In genomic region chr16:29434712-29435111, GRCm38 (mm10) we compare ENCODE assay signal across 9 mouse cellular contexts. TPM values are rescaled to one million over a fixed set of nuclear protein-coding genes. Genes with fewer than 3 reads are reported as not detected.
DNase-seq lines count a peak whose midpoint lies in the region; ATAC-seq and TF ChIP-seq lines count a peak whose summit lies in the region.
"Had no signal": no experiment of that assay in that cellular context is flagged by ENCODE, and none has a peak within 500 bp of the region (broad histone marks: within the 10 kb centered on the region; RNA-seq: fewer than 3 reads in every experiment).

No protein-coding gene starts in this region.

- H3K36me3 ChIP-seq in G1E (replicated peaks) = no peaks in the 10 kb centered on the region
- H3K36me3 ChIP-seq in splenic B cell, adult 2 months (ENCODE audit: control insufficient read depth, insufficient read depth, low read length, poor library complexity, severe bottlenecking) = no peaks in the 10 kb centered on the region
- H3K36me3 ChIP-seq: heart, embryonic 13.5 days had no signal

- H3K27me3 ChIP-seq in G1E (ENCODE audit: insufficient read depth, low read length) = no peaks in the 10 kb centered on the region
- no peaks in the 10 kb centered on the region for H3K27me3 ChIP-seq in splenic B cell, adult 2 months (ENCODE audit: control insufficient read depth, insufficient read depth, low read length, poor library complexity, severe bottlenecking)
- H3K27me3 ChIP-seq: heart, embryonic 13.5 days had no signal

- H3K9me3 ChIP-seq in G1E (replicated peaks) = no peaks in the 10 kb centered on the region
- H3K9me3 ChIP-seq: heart, embryonic 13.5 days had no signal

- H3K4me3 ChIP-seq in G1E (ENCODE audit: low read depth, low read length) = no peak overlapping the region
- no peak overlapping the region for H3K4me3 ChIP-seq in layer of hippocampus, adult 2 months
- H3K4me3 ChIP-seq: heart, embryonic 13.5 days had no signal

- H3K4me1 ChIP-seq in G1E (ENCODE audit: insufficient read depth, low read depth, low read length) = no peaks in the 10 kb centered on the region
- H3K4me1 ChIP-seq: heart, embryonic 13.5 days had no signal

- peak; percentile 15 for DNase-seq in gastrocnemius, adult 18-20 months (ENCODE audit: low spot score)
- no peak for DNase-seq in gastrocnemius, postnatal 25 days
- DNase-seq in G1E (ENCODE audit: low spot score) = peak; percentile 12
- DNase-seq in cerebellum, postnatal 25 days = peak; percentile 39 to 66
- DNase-seq in heart, postnatal 14 days = peak; percentile 8 to 35
- peak; percentile 42 to 61 for DNase-seq in layer of hippocampus, adult 2 months (ENCODE audit: low spot score in 2 of 2)
- DNase-seq in mesoderm, embryonic 11.5 days (ENCODE audit: low read depth, low spot score) = peak; percentile 58
- DNase-seq in splenic B cell, adult 2 months (ENCODE audit: low read depth, low spot score) = peak; percentile 15

- no peak for ATAC-seq in G1E (ENCODE audit: extremely low read depth, insufficient number of reproducible peaks, low FRiP score, poor library complexity, severe bottlenecking)

- no peak overlapping the region for H3K27ac ChIP-seq in layer of hippocampus, adult 2 months
- H3K27ac ChIP-seq: heart, embryonic 13.5 days had no signal

- intact Hi-C loops in heart, postnatal 14 days (cut with DNase I) = loop anchor here (10.0 kb wide), 1 partner anchor 600 kb away; no protein-coding TSS in a partner anchor

- TF ChIP-seq CTCF in G1E (IDR thresholded peaks at IDR 0.05; ENCODE audit: low read depth, low read length) = no peak
- peak; percentile 87 for TF ChIP-seq CTCF in layer of hippocampus, adult 2 months (conservative IDR thresholded peaks at IDR 0.05)

RNA-seq across cellular contexts. Expression of gene Atp13a5, which starts 56.2 kb away (rescaled TPM):
- 1 to 10 TPM; 6.9 to 7.9 TPM for total RNA-seq in gastrocnemius, adult 18-20 months (2021)
- 1 to 10 TPM; 6.3 to 6.8 TPM for total RNA-seq in gastrocnemius, postnatal 25 days (2021)
- not detected in 2 replicates for total RNA-seq in G1E (2014; fragmentation: Nextera tagmentation)
- 0.05 TPM in 1 of 2 replicates, not detected in the other for total RNA-seq in G1E (2017)
- polyA plus RNA-seq in G1E (2012) = not detected in 2 replicates
- not detected for total RNA-seq in heart, postnatal 14 days (2021)
- 10 to 100 TPM; 10.5 to 10.8 TPM for total RNA-seq in layer of hippocampus, adult 2 months (2021)
- polyA plus RNA-seq: heart, embryonic 13.5 days had no signal

Comparison
In these comparisons a context has a peak if more than half of its experiments do, and no peak if none do; other contexts are left out.
1. RNA of gene Atp13a5, which starts 56.2 kb away (total RNA-seq): 10.5 to 10.8 TPM in layer of hippocampus, adult 2 months, 6.9 to 7.9 TPM in gastrocnemius, adult 18-20 months and 6.3 to 6.8 TPM in gastrocnemius, postnatal 25 days; 0.05 TPM in G1E and not detected in heart, postnatal 14 days; every median in the first group is over 4 times any median in the second.